Mouse (Mus musculus) CH12.LX (cell line): ENCODE measurements around the gene Nek9. TPM values are rescaled to one million over a fixed set of nuclear protein-coding genes. Genes with fewer than 3 reads are reported as not detected.
A peak's percentile ranks its signal among the peaks of the same experiment; 100 is the strongest.
"Not testable (repeated sequence)": the region's sequence is repeated elsewhere in the genome, so short reads cannot be mapped to it uniquely, and the experiment has no call there.

Source experiments
- DNase-seq: peaks from one replicate; pipeline ENCODE4 v3.0.0-alpha.2; 2013; ENCODE audit errors: extremely low read depth
- H3K27ac ChIP-seq: 2 replicates; pipeline ENCODE4 v1.5.1; 2012; ENCODE audit warnings: low read depth, mild to moderate bottlenecking, control low read depth, moderate library complexity; ENCODE audit not compliant: insufficient read depth
- H3K27me3 ChIP-seq: replicated peaks from 2 replicates; pipeline ENCODE3; 2012; ENCODE audit warnings: inconsistent platforms
- H3K36me3 ChIP-seq, 2 experiments: replicated peaks in 1 of 2; 2 replicates each; pipeline versions ENCODE3 to v1.6.1; 2012; ENCODE audit warnings: inconsistent platforms in 1 of 2, low read length in 1 of 2, mild to moderate bottlenecking in 1 of 2, mixed read lengths in 1 of 2, moderate library complexity in 1 of 2; ENCODE audit not compliant: control insufficient read depth in 1 of 2, insufficient read depth in 1 of 2
- H3K4me1 ChIP-seq, 2 experiments: 2 replicates each; pipeline ENCODE4 v1.6.1; 2012; ENCODE audit warnings: inconsistent platforms in 1 of 2, moderate library complexity in 1 of 2; ENCODE audit not compliant: insufficient read depth in 2 of 2, control insufficient read depth in 1 of 2
- H3K4me2 ChIP-seq: 2 replicates; pipeline ENCODE4 v1.6.1; 2012; ENCODE audit warnings: low read depth, mild to moderate bottlenecking, control low read depth; ENCODE audit not compliant: poor library complexity, insufficient read depth, severe bottlenecking
- H3K4me3 ChIP-seq, 3 experiments: fragments of 150-350 bp in 1 of 3; sonication (generic) in 1 of 3; replicated peaks in 1 of 3; 2 replicates each; pipeline versions ENCODE3 to v1.5.1; 2011 to 2012; ENCODE audit warnings: low read depth in 2 of 3, low read length in 2 of 3, mild to moderate bottlenecking in 2 of 3, moderate library complexity in 2 of 3, control low read depth in 1 of 3, improper control_type of control experiment in 1 of 3, inconsistent platforms in 1 of 3, mixed read lengths in 1 of 3; ENCODE audit not compliant: poor library complexity in 1 of 3
- H3K79me2 ChIP-seq: replicated peaks from 2 replicates; pipeline ENCODE4 v1.6.1; 2012; ENCODE audit warnings: mild to moderate bottlenecking, moderate library complexity; ENCODE audit not compliant: control insufficient read depth, poor library complexity, insufficient read depth, severe bottlenecking; ENCODE audit errors: extremely low read depth
- H3K9ac ChIP-seq: 2 replicates; pipeline ENCODE4 v1.6.1; 2012; ENCODE audit warnings: low read depth, mild to moderate bottlenecking, control low read depth, moderate library complexity; ENCODE audit not compliant: insufficient read depth
- H3K9me3 ChIP-seq: replicated peaks from 2 replicates; pipeline ENCODE3; 2012; ENCODE audit warnings: low read length, inconsistent platforms, mixed read lengths
- EP300 ChIP-seq: IDR thresholded peaks from 2 replicates; pipeline ENCODE4 v1.6.1; 2011; ENCODE audit warnings: low read length, improper control_type of control experiment
- ETS1 ChIP-seq: conservative IDR thresholded peaks from 2 replicates; pipeline ENCODE4 v1.6.1; 2012; ENCODE audit warnings: low read depth, mild to moderate bottlenecking, inconsistent platforms, low read length, improper control_type of control experiment, moderate library complexity
- GABPA ChIP-seq: IDR thresholded peaks from 2 replicates; pipeline ENCODE4 v1.6.1; 2012; ENCODE audit warnings: low read depth, low read length, improper control_type of control experiment, inconsistent platforms; ENCODE audit not compliant: insufficient replicate concordance
- JUND ChIP-seq: conservative IDR thresholded peaks from 2 replicates; pipeline ENCODE4 v1.6.1; 2011; ENCODE audit warnings: low read depth, low read length, improper control_type of control experiment
- MAFK ChIP-seq: IDR thresholded peaks from 2 replicates; pipeline ENCODE4 v1.6.1; 2011; ENCODE audit warnings: low read length, improper control_type of control experiment; ENCODE audit not compliant: insufficient replicate concordance
- MAZ ChIP-seq: IDR thresholded peaks from 2 replicates; pipeline ENCODE4 v1.6.1; 2012; ENCODE audit warnings: low read depth, mild to moderate bottlenecking, inconsistent platforms, low read length, improper control_type of control experiment, moderate library complexity
- MEF2A ChIP-seq: IDR thresholded peaks from 2 replicates; pipeline ENCODE4 v1.6.1; 2014; ENCODE audit warnings: low read depth, mild to moderate bottlenecking, inconsistent platforms, low read length, improper control_type of control experiment, borderline replicate concordance
- MXI1 ChIP-seq: IDR thresholded peaks from 2 replicates; pipeline ENCODE4 v1.6.1; 2011; ENCODE audit warnings: mild to moderate bottlenecking, low read depth, low read length, improper control_type of control experiment
- NRF1 ChIP-seq: IDR thresholded peaks from 2 replicates; pipeline ENCODE4 v1.6.1; 2014; ENCODE audit warnings: low read depth, mild to moderate bottlenecking, inconsistent platforms, low read length, improper control_type of control experiment, moderate library complexity
- POLR2A ChIP-seq: IDR thresholded peaks from 2 replicates; pipeline ENCODE4 v1.6.1; 2011; ENCODE audit warnings: low read depth, mild to moderate bottlenecking, improper control_type of control experiment, low read length
- RCOR1 ChIP-seq: conservative IDR thresholded peaks from 2 replicates; pipeline ENCODE4 v1.6.1; 2012; ENCODE audit warnings: low read depth, mild to moderate bottlenecking, inconsistent platforms, low read length, improper control_type of control experiment
- SMC3 ChIP-seq: IDR thresholded peaks from 2 replicates; pipeline ENCODE4 v1.6.1; 2011; ENCODE audit warnings: low read depth, low read length, improper control_type of control experiment
- TBP ChIP-seq: conservative IDR thresholded peaks from 2 replicates; pipeline ENCODE4 v1.6.1; 2011; ENCODE audit warnings: low read depth, low read length, improper control_type of control experiment
- TCF12 ChIP-seq: IDR thresholded peaks from 2 replicates; pipeline ENCODE4 v1.6.1; 2014; ENCODE audit warnings: low read depth, mild to moderate bottlenecking, inconsistent platforms, low read length, improper control_type of control experiment
- USF1 ChIP-seq: IDR thresholded peaks from 2 replicates; pipeline ENCODE4 v1.6.1; 2014; ENCODE audit warnings: low read depth, mild to moderate bottlenecking, inconsistent platforms, low read length, improper control_type of control experiment
- USF2 ChIP-seq: conservative IDR thresholded peaks from 2 replicates; pipeline ENCODE4 v1.6.1; 2011; ENCODE audit warnings: low read depth, low read length, improper control_type of control experiment
- ZC3H11A ChIP-seq: IDR thresholded peaks from 2 replicates; pipeline ENCODE4 v1.6.1; 2012; ENCODE audit warnings: low read depth, mild to moderate bottlenecking, inconsistent platforms, low read length, improper control_type of control experiment
- ZMIZ1 ChIP-seq: IDR thresholded peaks from 2 replicates; pipeline ENCODE4 v1.6.1; 2012; ENCODE audit warnings: low read depth, mild to moderate bottlenecking, inconsistent platforms, low read length, improper control_type of control experiment
- ZNF384 ChIP-seq: IDR thresholded peaks from 2 replicates; pipeline ENCODE4 v1.6.1; 2012; ENCODE audit warnings: low read depth, low read length, improper control_type of control experiment, inconsistent platforms
- dilution Hi-C: fragments of 300-500 bp; cut with MboI; formaldehyde crosslinking; loops from 2 replicates; pipeline ENCODE4 v1.14.3; 2020; ENCODE audit warnings: low sequenced_read_pairs; ENCODE audit not compliant: extremely low pct_unique_long_range_greater_than_20kb, extremely low pct_ligation_motif_present
- in situ Hi-C: fragments of 300-500 bp; cut with MboI; formaldehyde crosslinking; loops from 3 replicates; pipeline ENCODE4 v1.14.3; 2019; ENCODE audit warnings: low sequenced_read_pairs, low pct_ligation_motif_present, low pct_unique_long_range_greater_than_20kb, mixed read lengths
- polyA plus RNA-seq: library from polyadenylated mRNA; unstranded; fragments of >175 nt; gene quantifications from 2 replicates; pipeline ENCODE4 v1.2.1, GENCODE M21; 2012; ENCODE audit warnings: low read depth; ENCODE audit not compliant: insufficient read length
- total RNA-seq, 2 experiments: library from RNA; depleted of rRNA; stranded (reverse); fragments of 300-350 nt in 1 of 2; fragments of >200 nt in 1 of 2; gene quantifications; 2 replicates each; pipeline ENCODE4 v1.2.3; 2012 to 2014

Gene Nek9
- total and polyA plus RNA-seq, 3 experiments = 15.6 to 30.9 (median 27.4) TPM

DNA sequence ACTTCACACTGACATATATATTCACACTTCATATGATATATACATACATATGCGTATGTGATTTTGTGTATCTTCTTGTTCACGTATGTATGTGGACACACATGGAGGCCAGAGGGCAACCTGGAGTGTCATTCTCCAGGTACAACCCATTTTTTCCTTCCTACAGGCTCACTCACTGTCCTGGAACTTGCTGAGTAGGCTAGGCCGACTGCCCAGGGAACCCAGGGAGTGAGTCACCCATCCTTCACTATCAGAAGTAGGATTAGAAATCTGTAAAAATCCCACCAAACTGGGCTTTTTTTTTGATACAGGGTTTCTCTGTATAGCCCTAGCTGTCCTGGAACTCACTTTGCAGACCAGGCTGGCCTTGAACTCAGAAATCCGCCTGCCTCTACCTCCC lies 54.2 kb downstream of the Nek9 start:
- Histone ChIP-seq H3K9ac (no peak overlapping the region), H3K27ac (no peak overlapping the region), H3K9me3 (peaks cover 5% of the 10 kb centered on the region), H3K4me3 (no peak overlapping the region), H3K27me3 (peaks cover 7% of the 10 kb centered on the region), H3K36me3 (no peaks in the 10 kb centered on the region), H3K79me2 (no peaks in the 10 kb centered on the region), H3K4me1 (peaks cover 5 to 37% of the 10 kb centered on the region in 2 experiments; a peak in 3 of 4 replicates), H3K4me2 (no peak overlapping the region)
- no peak for DNase-seq
- in situ Hi-C loops = no loop called here
- TF ChIP-seq USF2 = no peak
- TF ChIP-seq ETS1 = no peak
- TF ChIP-seq GABPA = no peak
- TF ChIP-seq ZNF384 = no peak
- TF ChIP-seq NRF1 = no peak
- TF ChIP-seq SMC3 = no peak
- no peak for TF ChIP-seq EP300
- TF ChIP-seq MAZ = no peak
- no peak for TF ChIP-seq RCOR1
- no peak for TF ChIP-seq USF1
- no peak for TF ChIP-seq MXI1
- no peak for TF ChIP-seq POLR2A
- TF ChIP-seq ZMIZ1 = no peak
- TF ChIP-seq TBP = no peak
- no peak for TF ChIP-seq MEF2A
- no peak for TF ChIP-seq JUND
- TF ChIP-seq MAFK = no peak
- dilution Hi-C loops = no loop called here

GRCm38 (mm10) chr12:85284331-85284730 lies 54.8 kb downstream of the Nek9 start:
- dilution Hi-C loops (no loop called here), in situ Hi-C loops (no loop called here)
- H3K27ac ChIP-seq = no peak overlapping the region
- no peak overlapping the region for H3K4me2 ChIP-seq
- no peaks in the 10 kb centered on the region for H3K36me3 ChIP-seq
- H3K4me3 ChIP-seq = no peak overlapping the region
- no peak overlapping the region for H3K9ac ChIP-seq
- DNase-seq = no peak
- TF ChIP-seq RCOR1 (no peak), ZC3H11A (no peak), EP300 (0 out of 2 replicates have a peak, but pooled peaks have one; percentile 22), TCF12 (no peak)
- H3K27me3 ChIP-seq = peaks cover 2% of the 10 kb centered on the region
- H3K4me1 ChIP-seq = peaks cover 7 to 33% of the 10 kb centered on the region in 2 experiments; a peak in 3 of 4 replicates
- H3K9me3 ChIP-seq = no peaks in the 10 kb centered on the region
- H3K79me2 ChIP-seq = no peaks in the 10 kb centered on the region

- H3K27ac ChIP-seq, H3K9me3 ChIP-seq, H3K79me2 ChIP-seq, DNase-seq, H3K4me2 ChIP-seq, dilution Hi-C loops, in situ Hi-C loops, H3K9ac ChIP-seq, H3K4me3 ChIP-seq, H3K27me3 ChIP-seq: not testable (repeated sequence)
- Histone ChIP-seq H3K4me1 (peaks cover 2 to 32% of the 10 kb centered on the region in 2 experiments; a peak in 2 of 4 replicates), H3K36me3 (peaks cover 0 to 10% of the 10 kb centered on the region in 2 experiments)
Observed at GRCm38 (mm10) chr12:85281756-85282155, 57.4 kb downstream of the Nek9 start.
